Comparison of ENCODE assay signal across 18 mouse cellular contexts in genomic region chr1:88960142-88960541, GRCm38 (mm10).
DNase-seq lines count a peak whose midpoint lies in the region; ATAC-seq and TF ChIP-seq lines count a peak whose summit lies in the region.
"Had no signal": no experiment of that assay in that cellular context is flagged by ENCODE, and none has a peak within 500 bp of the region (broad histone marks: within the 10 kb centered on the region; RNA-seq: fewer than 3 reads in every experiment).

No protein-coding gene starts in this region.

- no peak for TF ChIP-seq CTCF in kidney, adult 2 months (conservative IDR thresholded peaks at IDR 0.05; ENCODE audit: insufficient read depth, insufficient read length, low read depth, low read length)
- TF ChIP-seq CTCF in kidney, postnatal 0 days (IDR thresholded peaks at IDR 0.05; ENCODE audit: low read depth) = no peak

- WGBS in kidney, embryonic 15.5 days = 22% methylated on average over 11 of the region's 11 CpGs
- 70% methylated on average over 11 of the region's 11 CpGs for WGBS in kidney, adult 2 months
- 32% methylated on average over 11 of the region's 11 CpGs for WGBS in kidney, postnatal 0 days

- no peaks in the 10 kb centered on the region for H3K36me3 ChIP-seq in kidney, embryonic 15.5 days
- H3K36me3 ChIP-seq in kidney, adult 2 months (ENCODE audit: control insufficient read depth, insufficient read depth, low read length) = no peaks in the 10 kb centered on the region
- no peaks in the 10 kb centered on the region for H3K36me3 ChIP-seq in kidney, postnatal 0 days (ENCODE audit: insufficient read depth, low read length)
- H3K36me3 ChIP-seq: embryonic facial prominence, embryonic 13.5 days; embryonic facial prominence, embryonic 15.5 days; forebrain, embryonic 10.5 days; forebrain, embryonic 12.5 days had no signal

- no peak overlapping the region for H3K4me3 ChIP-seq in kidney, embryonic 15.5 days (replicated peaks)
- H3K4me3 ChIP-seq in kidney, adult 2 months (ENCODE audit: insufficient read depth, low read depth, low read length) = no peak overlapping the region
- H3K4me3 ChIP-seq in kidney, postnatal 0 days (replicated peaks; ENCODE audit: low read depth, low read length) = no peak overlapping the region
- H3K4me3 ChIP-seq: embryonic facial prominence, embryonic 13.5 days; embryonic facial prominence, embryonic 15.5 days; erythroblast, embryonic 14.5 days; forebrain, embryonic 10.5 days; forebrain, embryonic 12.5 days had no signal

- H3K9ac ChIP-seq in kidney, embryonic 15.5 days = no peak overlapping the region
- no peak overlapping the region for H3K9ac ChIP-seq in kidney, postnatal 0 days (ENCODE audit: low read depth, low read length)
- H3K9ac ChIP-seq: embryonic facial prominence, embryonic 13.5 days; embryonic facial prominence, embryonic 15.5 days; forebrain, embryonic 12.5 days had no signal

- H3K4me2 ChIP-seq in kidney, embryonic 15.5 days = no peak overlapping the region
- H3K4me2 ChIP-seq in kidney, postnatal 0 days (ENCODE audit: low read length) = no peak overlapping the region
- H3K4me2 ChIP-seq: embryonic facial prominence, embryonic 13.5 days; embryonic facial prominence, embryonic 15.5 days; forebrain, embryonic 12.5 days had no signal

- ATAC-seq in kidney, embryonic 15.5 days (replicated peaks; ENCODE audit: low FRiP score) = peak; percentile 44; the same call in 1 of the 2 replicates
- no peak for ATAC-seq in kidney, postnatal 0 days (replicated peaks; ENCODE audit: low FRiP score, low read depth)
- ATAC-seq: forebrain, embryonic 14.5 days had no signal

- H3K4me1 ChIP-seq in kidney, embryonic 15.5 days = peaks cover 45% of the 10 kb centered on the region
- H3K4me1 ChIP-seq in kidney, adult 2 months (ENCODE audit: control insufficient read depth, insufficient read depth, low read length) = no peaks in the 10 kb centered on the region
- peaks cover 6% of the 10 kb centered on the region; the same call in 1 of the 2 replicates for H3K4me1 ChIP-seq in kidney, postnatal 0 days (replicated peaks; ENCODE audit: insufficient read depth, low read length)
- H3K4me1 ChIP-seq: embryonic facial prominence, embryonic 13.5 days; embryonic facial prominence, embryonic 15.5 days; forebrain, embryonic 12.5 days had no signal

- H3K27me3 ChIP-seq in kidney, embryonic 15.5 days = no peaks in the 10 kb centered on the region
- H3K27me3 ChIP-seq in kidney, adult 2 months (replicated peaks; ENCODE audit: control insufficient read depth, insufficient read depth, low read length) = no peaks in the 10 kb centered on the region
- H3K27me3 ChIP-seq in kidney, postnatal 0 days (ENCODE audit: insufficient read depth, low read length) = no peaks in the 10 kb centered on the region
- H3K27me3 ChIP-seq: embryonic facial prominence, embryonic 13.5 days; embryonic facial prominence, embryonic 15.5 days had no signal

- H3K9me3 ChIP-seq in kidney, embryonic 15.5 days (replicated peaks) = no peaks in the 10 kb centered on the region
- no peaks in the 10 kb centered on the region for H3K9me3 ChIP-seq in kidney, postnatal 0 days (replicated peaks; ENCODE audit: low read length)
- H3K9me3 ChIP-seq: embryonic facial prominence, embryonic 13.5 days; embryonic facial prominence, embryonic 15.5 days; forebrain, embryonic 10.5 days had no signal

- no peak for DNase-seq in kidney, adult 2 months
- peak; percentile 57 for DNase-seq in kidney, postnatal 0 days (ENCODE audit: low spot score)
- DNase-seq in kidney, adult 11 months = no peak
- peak; percentile 12 for DNase-seq in right cerebral cortex, adult 18-20 months
- no peak for DNase-seq in right cerebral cortex, postnatal 4 days
- DNase-seq: cerebellum, adult 11 months; cerebellum, adult 18-20 months; cerebellum, adult 8-10 months; cerebellum, adult 9-11 months; cerebellum, postnatal 14 days; cerebellum, postnatal 36 days had no signal

- no peak for TF ChIP-seq POLR2A in kidney, adult 2 months (IDR thresholded peaks at IDR 0.05; ENCODE audit: low read depth, low read length)

- H3K27ac ChIP-seq in kidney, embryonic 15.5 days = peak overlapping the region; percentile 45; the same call in 1 of the 2 replicates
- H3K27ac ChIP-seq in kidney, adult 2 months (ENCODE audit: insufficient read depth, low read depth, low read length) = no peak overlapping the region
- H3K27ac ChIP-seq in kidney, postnatal 0 days = no peak overlapping the region
- H3K27ac ChIP-seq: embryonic facial prominence, embryonic 13.5 days; embryonic facial prominence, embryonic 15.5 days; forebrain, embryonic 12.5 days had no signal

Comparison
In these comparisons a context has a peak if more than half of its experiments do, and no peak if none do; other contexts are left out.
1. DNase-seq: peak in kidney, postnatal 0 days (single experiment) and right cerebral cortex, adult 18-20 months (single experiment); none in kidney, adult 2 months (single experiment), kidney, adult 11 months (single experiment) and right cerebral cortex, postnatal 4 days (single experiment).